Mouse (Mus musculus) yolk sac, embryonic 10.5 days (tissue): ENCODE results near the gene Prdm1.

ENCODE experiments used
- DNase-seq: peaks from one replicate; pipeline ENCODE4 v3.0.0-alpha.2; 2017; ENCODE audit warnings: low spot score

The Prdm1 gene

GRCm38 (mm10) chr10:44492815-44493525 is 35.3 kb downstream of the Prdm1 start:
- no peak for DNase-seq

GRCm38 (mm10) chr10:44490899-44491422 is 37.3 kb downstream of the Prdm1 start:
- peak; percentile 80 for DNase-seq

- no peak for DNase-seq
Observed at GRCm38 (mm10) chr10:44487132-44487531, 41.2 kb downstream of the Prdm1 start.

- DNase-seq, result no peak
Observed at GRCm38 (mm10) chr10:44484077-44484476, 44.2 kb downstream of the Prdm1 start.

- DNase-seq, result no peak
Observed at GRCm38 (mm10) chr10:44483116-44483515, 45.2 kb downstream of the Prdm1 start.

GRCm38 (mm10) chr10:44481379-44481778 is 46.9 kb downstream of the Prdm1 start:
- peak; percentile 84 for DNase-seq

- no peak for DNase-seq
Observed at GRCm38 (mm10) chr10:44479286-44479685, 49.0 kb downstream of the Prdm1 start.

GRCm38 (mm10) chr10:44478091-44478490 is 50.2 kb downstream of the Prdm1 start:
- DNase-seq, result no peak

- DNase-seq, result no peak
Observed at GRCm38 (mm10) chr10:44477240-44477639, 51.1 kb downstream of the Prdm1 start.

- DNase-seq, result no peak
Observed at GRCm38 (mm10) chr10:44476523-44476922, 51.8 kb downstream of the Prdm1 start.

GRCm38 (mm10) chr10:44475376-44475775 is 52.9 kb downstream of the Prdm1 start:
- DNase-seq, result no peak

GRCm38 (mm10) chr10:44474256-44474655 is 54.0 kb downstream of the Prdm1 start:
- DNase-seq, result no peak

GRCm38 (mm10) chr10:44465618-44466017 is 62.7 kb downstream of the Prdm1 start:
- peak; percentile 74 for DNase-seq

GRCm38 (mm10) chr10:44464563-44464962 is 63.7 kb downstream of the Prdm1 start:
- DNase-seq, result no peak

- DNase-seq, result peak; percentile 1
Observed at GRCm38 (mm10) chr10:44463856-44464255, 64.4 kb downstream of the Prdm1 start.

- DNase-seq, result peak; percentile 1
Observed at GRCm38 (mm10) chr10:44462351-44462750, 66.0 kb downstream of the Prdm1 start.

GRCm38 (mm10) chr10:44461063-44461462 is 67.2 kb downstream of the Prdm1 start:
- no peak for DNase-seq

- DNase-seq, result peak; percentile 32
Observed at GRCm38 (mm10) chr10:44460095-44460810, 68.0 kb downstream of the Prdm1 start.

- no peak for DNase-seq
Observed at GRCm38 (mm10) chr10:44459321-44460000, 68.8 kb downstream of the Prdm1 start.

- DNase-seq, result peak; percentile 88
Observed at GRCm38 (mm10) chr10:44458534-44459315, 69.6 kb downstream of the Prdm1 start.

GRCm38 (mm10) chr10:44457791-44458533 is 70.3 kb downstream of the Prdm1 start:
- no peak for DNase-seq
